Mouse (Mus musculus): ENCODE measurements around the gene Trim7.

- no peak for TF ChIP-seq CTCF (IDR thresholded peaks at IDR 0.05; ENCODE audit: control insufficient read depth, insufficient read depth, low read length)
- TF ChIP-seq POLR2A (IDR thresholded peaks at IDR 0.05; ENCODE audit: borderline replicate concordance, control insufficient read depth, low read depth, low read length), result no peak
These were observed 8.1 kb upstream of the Trim7 start for GRCm38 (mm10) chr11:48817794-48818193.

All from bone marrow, adult 2 months (tissue).